Mouse (Mus musculus): Measurements from ENCODE around the gene Adora3. TPM values are rescaled to one million over a fixed set of nuclear protein-coding genes. Genes with fewer than 3 reads are reported as not detected.

Gene Adora3
- polyA plus RNA-seq, 1 experiment from 2014 or later, result 3.0 TPM

GRCm38 (mm10) chr3:105868135-105868534, 2.5 kb upstream of the Adora3 start:
- no peak overlapping the region for H3K9ac ChIP-seq (ENCODE audit: low read depth, low read length)
- peaks cover 12% of the 10 kb centered on the region for H3K4me1 ChIP-seq (ENCODE audit: control insufficient read depth, insufficient read depth, low read length)
- no peak overlapping the region for H3K27ac ChIP-seq (replicated peaks; ENCODE audit: low read depth, low read length)
- no peak overlapping the region for H3K4me3 ChIP-seq (ENCODE audit: low read depth, low read length)
- ATAC-seq (ENCODE audit: low read depth) (no peak), DNase-seq (ENCODE audit: low spot score) (peak; percentile 59)
- H3K27me3 ChIP-seq (replicated peaks; ENCODE audit: control insufficient read depth, insufficient read depth, low read length), result no peaks in the 10 kb centered on the region
- no peak overlapping the region for H3K4me2 ChIP-seq (ENCODE audit: low read depth, low read length)
- no peaks in the 10 kb centered on the region for H3K36me3 ChIP-seq (ENCODE audit: control insufficient read depth, insufficient read depth, low read length)
- 54% methylated on average over 2 of the region's 2 CpGs for WGBS
- H3K9me3 ChIP-seq (ENCODE audit: control insufficient read depth, low read length), result no peaks in the 10 kb centered on the region

- Histone ChIP-seq H3K27ac (replicated peaks; ENCODE audit: low read depth, low read length) (no peak overlapping the region), H3K9ac (ENCODE audit: low read depth, low read length) (no peak overlapping the region), H3K9me3 (ENCODE audit: control insufficient read depth, low read length) (no peaks in the 10 kb centered on the region), H3K27me3 (replicated peaks; ENCODE audit: control insufficient read depth, insufficient read depth, low read length) (no peaks in the 10 kb centered on the region), H3K4me1 (ENCODE audit: control insufficient read depth, insufficient read depth, low read length) (peaks cover 5% of the 10 kb centered on the region; the same call in 1 of the 2 replicates), H3K4me2 (ENCODE audit: low read depth, low read length) (no peak overlapping the region), H3K36me3 (ENCODE audit: control insufficient read depth, insufficient read depth, low read length) (no peaks in the 10 kb centered on the region), H3K4me3 (ENCODE audit: low read depth, low read length) (no peak overlapping the region)
- ATAC-seq (ENCODE audit: low read depth) (no peak), DNase-seq (ENCODE audit: low spot score) (peak; percentile 31)
- 39% methylated on average over 6 of the region's 6 CpGs for WGBS
These were observed 1.4 kb downstream of the Adora3 start for GRCm38 (mm10) chr3:105872034-105872433.

- H3K4me3 ChIP-seq (ENCODE audit: low read depth, low read length), result no peak overlapping the region
- DNase-seq (ENCODE audit: low spot score), result no peak
- H3K9me3 ChIP-seq (ENCODE audit: control insufficient read depth, low read length), result no peaks in the 10 kb centered on the region
- H3K27ac ChIP-seq (replicated peaks; ENCODE audit: low read depth, low read length), result no peak overlapping the region
- 36% methylated on average over 3 of the region's 3 CpGs for WGBS
- H3K9ac ChIP-seq (ENCODE audit: low read depth, low read length), result no peak overlapping the region
- ATAC-seq (ENCODE audit: low read depth), result no peak
- H3K27me3 ChIP-seq (replicated peaks; ENCODE audit: control insufficient read depth, insufficient read depth, low read length), result no peaks in the 10 kb centered on the region
- H3K4me1 ChIP-seq (ENCODE audit: control insufficient read depth, insufficient read depth, low read length), result peaks cover 5% of the 10 kb centered on the region; the same call in 1 of the 2 replicates
- H3K36me3 ChIP-seq (ENCODE audit: control insufficient read depth, insufficient read depth, low read length), result no peaks in the 10 kb centered on the region
- no peak overlapping the region for H3K4me2 ChIP-seq (ENCODE audit: low read depth, low read length)
These were observed 1.9 kb downstream of the Adora3 start for GRCm38 (mm10) chr3:105872579-105872978.

- 74% methylated on average over 6 of the region's 6 CpGs for WGBS
These were observed 3.1 kb downstream of the Adora3 start for GRCm38 (mm10) chr3:105873451-105874445.

GRCm38 (mm10) chr3:105876022-105876421, 5.4 kb downstream of the Adora3 start:
- DNase-seq (ENCODE audit: low spot score) (no peak), ATAC-seq (ENCODE audit: low read depth) (no peak)
- H3K4me1 ChIP-seq (ENCODE audit: control insufficient read depth, insufficient read depth, low read length), result peaks cover 5% of the 10 kb centered on the region; the same call in 1 of the 2 replicates
- H3K4me3 ChIP-seq (ENCODE audit: low read depth, low read length), result no peak overlapping the region
- no peak overlapping the region for H3K27ac ChIP-seq (replicated peaks; ENCODE audit: low read depth, low read length)
- H3K27me3 ChIP-seq (replicated peaks; ENCODE audit: control insufficient read depth, insufficient read depth, low read length), result no peaks in the 10 kb centered on the region
- H3K9ac ChIP-seq (ENCODE audit: low read depth, low read length), result no peak overlapping the region
- H3K4me2 ChIP-seq (ENCODE audit: low read depth, low read length), result no peak overlapping the region
- H3K36me3 ChIP-seq (ENCODE audit: control insufficient read depth, insufficient read depth, low read length), result no peaks in the 10 kb centered on the region
- no peaks in the 10 kb centered on the region for H3K9me3 ChIP-seq (ENCODE audit: control insufficient read depth, low read length)
- 71% methylated on average over 5 of the region's 5 CpGs for WGBS

More at GRCm38 (mm10) chr3:105873451-105874445, 3.1 kb downstream of the Adora3 start:
- no peaks in the 10 kb centered on the region for H3K9me3 ChIP-seq (ENCODE audit: control insufficient read depth, low read length)
- DNase-seq (ENCODE audit: low spot score) (no peak), ATAC-seq (ENCODE audit: low read depth) (no peak)
- no peak overlapping the region for H3K4me2 ChIP-seq (ENCODE audit: low read depth, low read length)
- H3K4me1 ChIP-seq (ENCODE audit: control insufficient read depth, insufficient read depth, low read length), result peaks cover 5% of the 10 kb centered on the region; the same call in 1 of the 2 replicates
- H3K4me3 ChIP-seq (ENCODE audit: low read depth, low read length), result no peak overlapping the region
- no peaks in the 10 kb centered on the region for H3K36me3 ChIP-seq (ENCODE audit: control insufficient read depth, insufficient read depth, low read length)
- no peaks in the 10 kb centered on the region for H3K27me3 ChIP-seq (replicated peaks; ENCODE audit: control insufficient read depth, insufficient read depth, low read length)
- no peak overlapping the region for H3K27ac ChIP-seq (replicated peaks; ENCODE audit: low read depth, low read length)
- no peak overlapping the region for H3K9ac ChIP-seq (ENCODE audit: low read depth, low read length)

GRCm38 (mm10) chr3:105877252-105877803, 6.7 kb downstream of the Adora3 start:
- 86% methylated on average over 6 of the region's 6 CpGs for WGBS
- Histone ChIP-seq H3K36me3 (ENCODE audit: control insufficient read depth, insufficient read depth, low read length) (no peaks in the 10 kb centered on the region), H3K27me3 (replicated peaks; ENCODE audit: control insufficient read depth, insufficient read depth, low read length) (no peaks in the 10 kb centered on the region), H3K9ac (ENCODE audit: low read depth, low read length) (no peak overlapping the region), H3K27ac (replicated peaks; ENCODE audit: low read depth, low read length) (no peak overlapping the region), H3K4me3 (ENCODE audit: low read depth, low read length) (no peak overlapping the region), H3K4me2 (ENCODE audit: low read depth, low read length) (no peak overlapping the region), H3K9me3 (ENCODE audit: control insufficient read depth, low read length) (no peaks in the 10 kb centered on the region), H3K4me1 (ENCODE audit: control insufficient read depth, insufficient read depth, low read length) (peaks cover under 1% of the 10 kb centered on the region; the same call in 1 of the 2 replicates)
- DNase-seq (ENCODE audit: low spot score) (no peak), ATAC-seq (ENCODE audit: low read depth) (no peak)

- H3K27me3 ChIP-seq (replicated peaks; ENCODE audit: control insufficient read depth, insufficient read depth, low read length), result no peaks in the 10 kb centered on the region
- ATAC-seq (ENCODE audit: low read depth), result no peak
- H3K27ac ChIP-seq (replicated peaks; ENCODE audit: low read depth, low read length), result no peak overlapping the region
- WGBS, result 82% methylated on average over 2 of the region's 2 CpGs
- no peaks in the 10 kb centered on the region for H3K9me3 ChIP-seq (ENCODE audit: control insufficient read depth, low read length)
- H3K4me3 ChIP-seq (ENCODE audit: low read depth, low read length), result no peak overlapping the region
- no peaks in the 10 kb centered on the region for H3K36me3 ChIP-seq (ENCODE audit: control insufficient read depth, insufficient read depth, low read length)
- H3K4me1 ChIP-seq (ENCODE audit: control insufficient read depth, insufficient read depth, low read length), result no peaks in the 10 kb centered on the region
- no peak overlapping the region for H3K9ac ChIP-seq (ENCODE audit: low read depth, low read length)
- H3K4me2 ChIP-seq (ENCODE audit: low read depth, low read length), result no peak overlapping the region
- no peak for DNase-seq (ENCODE audit: low spot score)
These were observed 7.3 kb downstream of the Adora3 start for GRCm38 (mm10) chr3:105877919-105878318.

- 81% methylated on average over 8 of the region's 8 CpGs for WGBS
- no peak overlapping the region for H3K27ac ChIP-seq (replicated peaks; ENCODE audit: low read depth, low read length)
- no peak overlapping the region for H3K4me3 ChIP-seq (ENCODE audit: low read depth, low read length)
- DNase-seq (ENCODE audit: low spot score) (no peak), ATAC-seq (ENCODE audit: low read depth) (no peak)
- no peaks in the 10 kb centered on the region for H3K27me3 ChIP-seq (replicated peaks; ENCODE audit: control insufficient read depth, insufficient read depth, low read length)
- no peaks in the 10 kb centered on the region for H3K36me3 ChIP-seq (ENCODE audit: control insufficient read depth, insufficient read depth, low read length)
- H3K9ac ChIP-seq (ENCODE audit: low read depth, low read length), result no peak overlapping the region
- no peak overlapping the region for H3K4me2 ChIP-seq (ENCODE audit: low read depth, low read length)
- H3K4me1 ChIP-seq (ENCODE audit: control insufficient read depth, insufficient read depth, low read length), result no peaks in the 10 kb centered on the region
- H3K9me3 ChIP-seq (ENCODE audit: control insufficient read depth, low read length), result no peaks in the 10 kb centered on the region
These were observed 8.1 kb downstream of the Adora3 start for GRCm38 (mm10) chr3:105878751-105879150.

All from embryonic facial prominence, embryonic 14.5 days (tissue).